Mouse (Mus musculus) lung, postnatal 14 days (tissue): ENCODE measurements at regions not wholly inside any gene's neighbourhood (a gene's known extent, or its start where the extent isn't known, plus 50 kb on each side); places are given as distances from the start of the nearest gene placed in this dataset.
"Not testable (repeated sequence)": the region's sequence is repeated elsewhere in the genome, so short reads cannot be mapped to it uniquely, and the experiment has no call there.

Experiments used
- DNase-seq: peaks from one replicate; pipeline ENCODE4 v3.0.0; 2021

DNA sequence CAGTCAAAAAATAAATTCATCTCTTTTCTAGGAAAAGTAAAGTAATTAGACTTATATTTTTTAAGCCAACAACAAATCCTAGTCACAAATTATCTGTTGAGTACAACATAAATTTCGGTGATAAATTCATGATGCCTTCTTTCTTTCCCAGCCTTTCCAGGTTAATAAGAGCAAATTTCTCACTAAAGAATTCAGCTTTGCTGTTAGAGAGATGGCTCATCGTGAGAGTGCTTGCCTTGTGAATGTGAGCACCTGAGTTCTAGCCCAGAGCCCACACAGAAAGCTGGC, 125.2 kb upstream of the Intu start:
- DNase-seq, result no peak

DNA sequence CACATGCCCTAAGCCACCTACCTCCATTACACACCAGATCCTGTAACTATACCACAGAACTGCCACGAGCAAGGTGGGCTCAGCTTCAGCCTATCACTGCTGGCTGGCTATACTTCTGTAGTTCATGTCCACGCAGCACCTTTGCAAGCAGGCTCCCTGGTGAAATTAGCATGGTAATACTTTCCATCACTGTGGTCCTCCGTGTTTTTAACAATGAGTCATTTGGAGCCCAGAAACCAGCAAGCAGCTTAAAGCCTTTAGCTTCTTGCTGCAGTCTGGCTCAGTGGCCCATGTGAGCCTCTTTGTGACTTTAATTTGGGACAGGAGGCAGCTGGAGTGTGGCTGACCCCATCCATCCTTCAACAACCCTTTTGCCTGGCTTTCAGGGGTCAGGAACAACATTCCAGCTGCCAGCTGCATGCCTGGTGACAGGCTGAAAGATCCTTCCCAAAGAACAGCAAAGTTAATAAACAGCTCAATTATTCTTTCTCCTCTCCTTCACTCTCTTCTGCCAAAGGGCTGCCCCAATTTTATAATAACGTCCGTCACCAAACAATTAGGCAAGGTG, 122.1 kb upstream of the Intu start:
- peak; percentile 31 for DNase-seq

DNA sequence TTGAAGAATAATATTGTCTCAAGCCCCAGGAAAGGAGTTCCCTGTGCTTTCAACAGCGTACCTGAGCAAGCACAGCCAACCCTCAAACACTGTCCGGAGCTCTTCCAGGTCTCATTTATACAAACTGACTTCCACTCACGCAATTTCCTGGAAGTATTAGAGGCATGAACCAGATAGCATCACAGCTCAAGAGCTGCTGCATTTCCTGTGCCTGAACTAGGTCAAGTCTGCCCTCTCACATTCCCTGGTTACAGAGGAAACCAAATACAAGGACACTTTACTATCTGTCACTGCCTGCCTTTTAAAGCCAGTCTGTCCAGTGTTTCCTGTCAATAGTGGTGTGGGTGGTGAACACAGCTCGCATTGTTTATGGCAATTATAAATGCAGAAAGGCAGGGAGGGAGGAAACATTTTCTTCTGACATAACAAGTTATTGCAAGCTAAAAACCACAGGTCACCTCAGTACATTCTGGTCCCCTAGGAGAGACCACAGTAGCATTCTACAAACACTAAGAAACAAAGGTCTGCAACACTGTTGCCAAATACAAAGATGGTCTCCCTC, 120.3 kb upstream of the Intu start:
- no peak for DNase-seq

DNA sequence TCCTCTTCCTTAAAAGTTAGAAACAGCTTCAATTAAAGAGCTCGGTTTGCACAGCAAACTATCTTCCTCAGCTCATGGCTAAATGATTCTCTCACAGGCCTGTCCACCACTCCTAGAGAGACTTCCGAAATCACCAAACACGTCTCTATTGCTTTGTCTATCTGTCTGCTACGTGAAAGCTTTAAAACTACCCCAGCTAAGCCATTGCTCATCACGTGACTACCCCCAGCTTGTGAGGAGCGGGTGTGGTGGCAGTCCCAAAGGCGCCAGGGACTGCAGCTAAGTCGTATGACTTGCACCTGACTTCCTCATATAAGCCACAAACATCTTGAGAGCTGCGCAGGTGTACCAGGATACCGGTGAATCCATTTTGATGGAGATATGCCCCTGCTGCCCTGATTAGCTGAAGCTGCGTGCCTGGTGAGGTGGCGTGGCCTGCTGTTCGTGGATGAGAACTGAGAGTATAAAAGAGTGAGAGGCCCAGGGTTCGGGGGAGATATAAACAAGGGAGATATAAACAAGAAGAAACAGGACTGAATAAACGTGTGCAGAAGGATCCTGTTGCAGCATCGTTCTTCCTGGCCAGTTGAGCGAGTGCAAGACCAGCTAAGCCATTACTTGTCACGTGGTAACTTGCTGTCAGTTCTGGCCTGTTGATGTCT, 105.8 kb upstream of the Intu start:
- DNase-seq, result not testable (repeated sequence)

DNA sequence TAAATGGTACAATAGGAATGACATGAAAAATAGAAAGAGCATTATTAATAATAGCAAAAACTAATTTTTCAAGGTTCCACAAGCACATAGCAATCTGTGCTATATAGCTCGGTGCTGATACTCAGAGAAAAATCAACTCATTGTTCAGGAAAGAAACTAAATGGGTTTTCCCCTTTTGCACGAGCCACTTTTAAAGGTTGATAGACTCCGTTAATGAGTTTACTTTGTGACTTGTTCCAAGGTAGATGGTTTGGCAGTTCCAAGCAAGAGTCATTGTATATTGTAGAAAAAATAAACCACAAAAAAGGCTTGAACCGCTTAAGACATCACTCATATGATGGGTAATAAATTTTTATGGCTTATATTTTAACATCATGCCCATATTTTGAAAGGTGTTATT, 105.0 kb upstream of the Intu start:
- DNase-seq, result no peak

DNA sequence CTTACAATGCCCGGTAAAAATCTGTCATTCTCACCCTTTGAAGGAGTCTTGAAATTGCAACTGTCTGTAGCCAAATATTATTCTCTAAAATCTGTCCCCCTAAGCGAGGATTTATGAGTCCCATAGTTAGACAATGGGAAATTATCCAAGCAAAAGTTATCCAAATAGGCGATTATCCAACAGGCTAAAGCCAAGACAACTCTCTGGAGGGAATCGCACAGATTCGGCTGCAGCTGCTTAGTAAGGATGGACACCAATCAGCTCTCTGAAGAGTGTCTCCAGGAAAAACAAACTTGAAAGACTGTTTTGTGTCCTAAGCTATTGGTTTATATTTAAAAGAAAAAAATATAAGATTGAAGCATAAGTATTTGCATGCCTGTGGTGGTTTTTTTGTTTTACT, 103.1 kb upstream of the Intu start:
- DNase-seq, result no peak

DNA sequence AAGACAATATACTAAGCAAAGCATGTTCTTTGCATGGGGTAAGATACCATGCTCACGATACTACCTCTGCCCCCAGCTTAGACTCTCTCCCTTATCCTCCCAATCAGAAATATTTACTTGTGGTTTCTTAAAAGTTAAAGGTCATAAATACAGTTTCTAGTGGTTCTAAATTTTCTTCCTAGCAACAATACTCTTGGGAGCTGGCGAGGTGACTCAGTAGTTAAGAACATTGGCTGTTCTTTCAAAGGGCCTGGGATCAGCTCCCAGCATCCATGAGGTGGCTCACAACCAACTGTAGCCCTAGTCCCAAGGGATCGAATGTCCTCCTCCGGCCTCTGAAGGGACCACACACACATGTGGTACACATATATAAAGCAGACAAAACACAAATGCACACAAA, 92.8 kb upstream of the Intu start:
- DNase-seq, result no peak

DNA sequence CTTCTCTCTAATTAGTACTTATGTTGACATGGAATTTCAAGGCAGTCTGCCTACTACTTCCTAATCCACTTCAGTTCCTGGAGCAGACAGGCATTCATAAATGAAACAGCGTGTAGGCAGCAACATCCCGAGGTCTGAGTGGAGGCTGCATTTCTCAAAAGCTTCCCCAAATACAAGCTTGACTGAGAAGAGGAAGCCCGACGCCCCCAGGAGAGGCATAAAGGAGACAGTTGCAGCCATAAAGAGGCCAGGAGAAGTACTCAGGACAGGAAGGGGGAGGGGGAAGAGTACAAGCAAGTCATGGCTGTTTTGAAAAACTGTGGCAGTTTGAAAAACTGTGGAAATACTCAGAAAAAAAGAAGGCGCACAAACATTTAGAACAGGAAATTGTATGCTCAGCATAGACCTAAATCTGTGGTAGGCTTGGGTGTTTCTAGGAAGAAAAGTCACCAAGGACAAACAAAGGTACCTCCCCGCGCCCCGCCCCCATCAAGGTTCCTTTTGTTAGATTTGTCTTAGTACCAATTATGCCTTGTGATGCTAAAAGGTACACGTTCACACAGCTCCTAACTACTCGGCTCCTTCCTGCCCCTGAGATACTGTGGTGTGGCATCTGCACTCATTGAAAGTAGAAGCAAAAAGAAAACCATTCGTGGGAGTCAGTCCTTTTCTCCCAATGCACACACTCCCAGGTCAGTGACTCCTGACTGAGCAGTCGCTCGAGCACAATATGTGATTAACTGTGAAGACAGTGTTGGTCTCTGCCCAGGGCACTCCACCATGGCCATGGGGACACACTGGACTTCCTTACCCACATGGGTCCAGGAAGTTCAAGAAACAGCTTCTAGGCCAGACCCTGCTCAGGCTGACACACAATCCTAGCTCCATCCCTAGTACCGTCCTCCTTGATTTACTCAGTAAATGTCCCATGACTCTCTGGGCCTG, 89.7 kb upstream of the Intu start:
- DNase-seq, result no peak

DNA sequence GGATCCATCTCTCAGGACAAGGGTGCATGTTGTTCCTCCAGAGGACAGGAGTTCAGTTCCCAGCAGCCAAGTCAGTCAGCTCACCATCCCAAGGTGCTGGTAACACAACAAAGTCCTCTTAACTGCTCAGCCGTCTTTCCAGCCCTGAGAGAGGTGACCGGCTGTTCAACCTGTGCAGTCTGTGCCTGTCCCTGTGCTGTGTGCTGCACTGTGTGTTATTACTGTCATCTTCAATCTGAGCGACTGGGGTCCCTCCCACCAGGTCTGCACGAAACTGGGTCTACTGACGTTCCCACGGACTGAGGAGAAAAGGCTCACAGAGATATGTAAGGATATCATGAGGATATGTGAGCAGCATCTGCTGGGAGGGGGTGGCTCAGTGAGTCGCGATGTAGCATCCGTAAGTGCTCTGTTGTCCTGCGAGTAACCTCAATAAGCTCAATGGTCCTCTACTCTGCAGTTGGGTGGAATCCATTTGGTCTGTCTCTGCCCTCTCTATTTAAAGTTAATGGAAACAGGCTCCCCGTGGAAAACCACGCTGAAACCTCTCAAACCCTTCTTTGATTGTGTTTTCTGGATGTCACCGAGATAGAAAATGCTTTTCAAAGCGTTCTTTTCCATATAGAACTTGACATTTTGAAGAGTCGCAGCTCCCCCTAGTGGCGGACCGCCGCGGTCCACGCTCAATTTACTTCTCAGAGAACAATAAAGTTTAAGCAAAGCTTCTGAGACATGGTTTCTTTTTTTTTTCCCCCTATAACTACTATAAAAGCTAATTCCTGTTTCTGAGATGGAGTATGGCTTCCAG, 87.1 kb upstream of the Intu start:
- DNase-seq, result peak; percentile 60

DNA sequence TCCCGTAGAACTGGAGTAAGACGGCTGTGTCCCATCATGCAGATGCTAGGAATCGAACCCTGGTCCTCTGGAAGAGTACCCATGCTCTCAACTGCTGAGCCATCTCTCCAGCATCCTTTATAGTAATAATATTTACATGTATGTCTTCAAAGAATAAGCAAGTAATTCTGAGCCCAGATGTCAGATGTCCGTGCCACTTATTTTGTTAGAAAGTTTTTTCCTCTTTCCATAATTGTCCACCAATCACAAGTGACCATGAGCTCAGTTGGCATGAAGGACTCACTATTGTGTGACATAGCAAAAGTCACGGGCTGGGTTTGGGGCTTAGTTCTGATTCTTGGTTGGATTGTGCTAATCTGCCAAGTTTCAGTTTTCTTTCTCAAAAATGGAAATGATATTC, 78.1 kb upstream of the Intu start:
- peak; percentile 24 for DNase-seq

DNA sequence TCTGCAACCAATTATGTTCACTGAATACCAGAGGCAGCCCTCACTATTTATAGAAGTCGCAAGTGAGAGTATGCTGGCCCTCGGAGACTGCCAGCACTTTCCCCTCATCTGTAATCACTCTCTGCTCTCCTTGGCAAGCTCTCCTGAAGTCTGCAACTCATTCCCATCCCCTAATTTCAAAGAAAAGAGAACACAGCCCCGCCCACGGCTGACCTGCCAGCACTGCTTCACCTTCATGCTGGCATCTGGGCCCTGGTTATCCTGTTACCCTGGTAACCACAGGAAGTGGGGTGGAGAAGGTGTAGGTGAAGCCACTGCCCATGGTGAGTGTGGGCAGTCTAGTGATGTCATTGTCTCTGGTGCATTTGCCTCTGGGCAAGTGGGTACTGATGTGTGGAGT, 77.5 kb upstream of the Intu start:
- DNase-seq, result peak; percentile 33

DNA sequence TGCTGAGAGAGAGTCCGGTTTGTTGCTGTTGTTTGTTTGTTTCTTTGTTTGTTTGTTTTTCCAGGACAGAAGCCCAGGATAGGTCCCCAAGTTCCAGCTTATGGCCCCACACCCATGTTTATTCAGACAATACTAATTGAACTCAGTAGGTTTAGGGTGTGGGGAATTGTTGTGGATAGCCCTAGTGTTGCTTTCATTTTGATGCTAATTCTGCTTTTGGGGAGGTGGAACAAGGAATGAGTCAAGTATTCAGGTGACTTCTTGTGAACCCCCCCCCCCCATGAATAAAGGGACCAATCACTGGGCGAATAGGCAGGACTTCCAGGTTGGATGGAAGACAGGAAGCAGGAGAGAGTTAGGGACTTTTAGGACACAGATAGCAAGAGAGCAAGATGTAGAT, 75.0 kb upstream of the Intu start:
- no peak for DNase-seq

DNA sequence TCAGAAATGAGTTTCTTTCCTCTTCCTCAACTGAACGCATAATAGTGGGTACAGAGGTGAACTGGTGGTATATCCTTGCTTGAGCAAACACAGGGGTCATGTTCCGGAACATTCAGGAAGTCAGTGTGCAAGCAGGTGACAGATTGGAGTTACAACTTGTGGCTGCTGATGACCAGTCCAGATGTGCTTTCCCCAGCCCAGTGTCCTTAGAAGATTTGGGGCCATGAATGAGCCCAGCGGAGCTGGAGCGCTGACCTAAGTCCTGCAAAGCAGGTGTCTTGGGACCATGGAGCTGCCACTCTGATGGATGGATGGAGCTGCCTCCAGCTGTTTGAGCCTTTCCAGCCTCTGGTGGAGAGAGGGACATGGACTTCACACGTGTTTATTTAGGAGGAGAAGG, 72.6 kb upstream of the Intu start:
- DNase-seq, result no peak

DNA sequence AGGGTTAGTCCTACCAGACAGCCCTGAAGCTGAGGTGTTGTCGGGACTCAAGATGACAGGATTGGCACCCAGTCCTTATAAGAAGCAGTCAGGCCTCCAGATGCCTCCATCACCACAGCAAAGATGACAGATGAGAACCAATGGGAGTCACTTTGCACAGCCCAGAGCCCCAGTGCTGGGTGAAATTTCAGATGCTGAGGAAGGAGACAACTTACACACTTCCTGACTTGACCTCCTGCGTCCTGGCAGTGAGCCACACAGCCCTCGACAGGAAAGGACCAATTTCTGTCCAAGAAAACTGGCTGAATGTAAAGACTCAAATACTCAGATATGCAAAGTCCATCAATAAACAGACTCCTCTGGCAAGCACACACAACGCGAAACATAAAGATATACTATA, 67.6 kb upstream of the Intu start:
- no peak for DNase-seq

DNA sequence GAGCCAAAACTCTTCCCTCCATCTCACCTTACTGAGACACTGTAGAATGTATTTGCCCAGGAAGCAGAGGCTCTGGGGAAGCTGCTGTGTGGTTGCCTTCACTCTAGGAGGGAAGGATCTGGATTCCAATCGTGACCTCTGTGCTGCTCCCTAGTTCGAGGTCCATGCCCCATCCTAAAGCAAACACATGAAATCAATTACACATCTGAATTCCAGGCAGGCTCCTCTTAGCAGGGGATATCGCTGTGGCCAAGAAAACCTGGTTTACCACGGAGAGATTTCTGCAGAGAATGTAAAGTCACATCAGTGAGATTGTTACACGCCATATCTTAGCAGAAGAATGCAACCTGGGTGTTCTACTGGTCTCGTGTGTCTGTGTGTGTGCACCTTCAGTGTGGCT, 61.0 kb upstream of the Intu start:
- DNase-seq, result no peak

DNA sequence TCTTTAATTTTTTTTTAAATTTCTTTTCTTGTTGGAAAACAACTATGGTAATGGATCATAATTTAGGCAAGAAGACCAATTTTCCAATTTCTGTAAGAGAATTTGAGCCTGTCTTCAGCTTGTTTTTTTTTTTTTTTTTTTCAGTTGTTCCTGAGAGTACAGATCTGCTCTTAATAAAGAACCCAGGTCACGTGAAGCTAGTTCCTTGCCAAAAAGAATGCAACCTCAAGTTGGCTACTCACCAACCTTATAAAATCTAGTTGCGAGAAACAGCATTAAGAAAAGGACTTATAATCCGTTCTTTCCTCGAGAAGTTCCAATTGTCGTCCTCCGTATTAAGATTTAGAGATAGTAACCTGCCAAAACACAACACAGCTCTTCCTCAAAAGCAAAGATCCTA, 58.3 kb upstream of the Intu start:
- no peak for DNase-seq

DNA sequence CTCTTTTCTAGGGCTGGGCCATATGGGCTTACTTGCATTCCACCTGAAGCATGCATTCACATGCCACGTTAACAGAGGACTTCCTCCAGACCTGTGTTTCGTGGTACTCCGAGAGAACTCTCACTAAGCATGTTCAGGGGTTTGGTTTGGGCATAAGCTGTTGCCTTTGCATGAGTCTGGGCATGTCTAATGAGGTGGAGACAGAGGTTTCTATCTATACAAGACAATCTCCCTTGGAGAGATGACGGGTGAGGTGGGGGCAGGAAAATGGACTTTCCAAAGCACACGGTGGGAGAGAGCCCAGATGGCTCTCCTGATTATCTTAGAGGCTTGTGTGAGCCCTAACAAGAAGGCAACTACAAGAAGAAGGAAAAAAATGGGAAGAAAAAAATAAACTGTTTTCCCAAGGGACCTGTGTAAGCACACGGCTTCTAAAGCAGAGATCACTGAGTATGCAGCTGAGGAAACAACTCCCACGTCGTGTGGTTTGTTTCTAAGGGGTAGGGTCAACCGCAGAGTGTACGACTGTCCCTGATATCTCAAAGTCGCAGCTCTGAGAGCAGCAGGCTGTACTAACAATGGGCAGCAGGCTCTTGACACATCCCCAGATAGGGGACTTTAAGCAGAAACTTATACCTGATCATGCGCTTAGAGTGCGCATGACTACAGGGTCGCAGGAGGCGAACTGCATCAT, 50.7 kb upstream of the Intu start:
- DNase-seq, result no peak
